Mouse (Mus musculus) erythroblast, embryonic 14.5 days (primary cell): ENCODE data around the gene Mmp15. TPM values are rescaled to one million over a fixed set of nuclear protein-coding genes. Genes with fewer than 3 reads are reported as not detected.
A peak's percentile ranks its signal among the peaks of the same experiment; 100 is the strongest.

Experiments used
- H3K27me3 ChIP-seq: 2 replicates; pipeline ENCODE4 v1.6.1; 2012; ENCODE audit warnings: inconsistent platforms; ENCODE audit not compliant: control insufficient read depth
- H3K36me3 ChIP-seq: 2 replicates; pipeline ENCODE4 v1.6.1; 2012; ENCODE audit warnings: mild to moderate bottlenecking, inconsistent platforms; ENCODE audit not compliant: control insufficient read depth
- H3K4me1 ChIP-seq: 2 replicates; pipeline ENCODE4 v1.6.1; 2012; ENCODE audit warnings: inconsistent platforms; ENCODE audit not compliant: control insufficient read depth
- H3K4me3 ChIP-seq: replicated peaks from 2 replicates; pipeline ENCODE3; 2012; ENCODE audit warnings: moderate library complexity, mild to moderate bottlenecking, inconsistent platforms
- H3K9me3 ChIP-seq: 2 replicates; pipeline ENCODE4 v1.6.1; 2012; ENCODE audit warnings: low read length, inconsistent platforms, mixed read lengths; ENCODE audit not compliant: control insufficient read depth
- GATA1 ChIP-seq: IDR thresholded peaks from 2 replicates; pipeline ENCODE4 v1.6.1; 2012; ENCODE audit warnings: low read length, inconsistent platforms, mixed read lengths
- TAL1 ChIP-seq: IDR thresholded peaks from 3 replicates; pipeline ENCODE4 v1.6.1; 2012; ENCODE audit warnings: low read length, inconsistent platforms, mixed read lengths
- polyA plus RNA-seq: library from polyadenylated mRNA; stranded (reverse); fragments of >175 nt; gene quantifications from 2 replicates; pipeline ENCODE4 v1.2.3, GENCODE M21; 2012

The Mmp15 gene
- polyA plus RNA-seq = 0.01 and 0.02 TPM in 2 replicates

DNA sequence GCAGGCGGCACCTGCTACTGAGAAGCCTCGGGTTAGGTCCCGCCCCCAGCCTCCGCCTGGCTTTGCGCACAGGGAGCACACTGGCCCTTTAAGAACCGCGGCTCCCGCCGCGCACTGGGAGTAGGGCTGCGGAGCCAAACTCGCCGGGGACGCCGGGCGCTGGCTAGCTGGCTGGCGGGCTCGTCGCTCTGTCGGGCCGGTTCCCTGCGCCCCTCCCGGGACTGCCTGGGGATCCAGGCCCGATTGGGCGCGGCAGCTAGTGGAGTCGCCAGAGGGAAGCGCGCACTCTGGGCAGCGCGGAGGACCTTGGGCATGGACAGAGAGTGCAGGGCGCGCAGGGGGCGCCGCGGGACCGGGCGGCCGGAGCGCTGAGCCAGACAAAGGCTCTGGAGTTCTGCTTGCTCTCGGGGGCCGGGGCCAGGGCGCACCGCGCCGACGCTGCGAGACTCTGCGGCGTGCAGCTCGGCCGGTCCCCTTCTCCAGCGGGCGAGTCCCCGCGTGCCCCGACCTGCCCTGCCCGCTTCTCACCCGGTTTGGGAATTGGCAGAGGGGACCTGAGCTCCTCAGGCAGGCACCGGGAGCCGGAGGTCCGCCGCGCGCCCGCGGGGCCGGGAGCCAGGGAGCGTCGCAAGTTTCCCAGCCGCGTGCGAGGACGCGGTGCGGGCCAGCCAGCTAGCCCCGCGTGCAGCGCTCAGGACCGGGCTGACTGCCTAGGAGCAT is at the start of gene Mmp15:
TSS of gene Mmp15 (plus strand) at position 118 of the 720 bp plus-strand sequence.
- Histone ChIP-seq H3K4me1 (no peaks in the 10 kb centered on the region), H3K36me3 (no peaks in the 10 kb centered on the region), H3K9me3 (no peaks in the 10 kb centered on the region; the same call in 1 of the 2 replicates), H3K27me3 (peaks cover 57% of the 10 kb centered on the region), H3K4me3 (peak within 1 kb of the TSS; percentile 41)
- no peak for TF ChIP-seq GATA1
- TF ChIP-seq TAL1 = no peak

DNA sequence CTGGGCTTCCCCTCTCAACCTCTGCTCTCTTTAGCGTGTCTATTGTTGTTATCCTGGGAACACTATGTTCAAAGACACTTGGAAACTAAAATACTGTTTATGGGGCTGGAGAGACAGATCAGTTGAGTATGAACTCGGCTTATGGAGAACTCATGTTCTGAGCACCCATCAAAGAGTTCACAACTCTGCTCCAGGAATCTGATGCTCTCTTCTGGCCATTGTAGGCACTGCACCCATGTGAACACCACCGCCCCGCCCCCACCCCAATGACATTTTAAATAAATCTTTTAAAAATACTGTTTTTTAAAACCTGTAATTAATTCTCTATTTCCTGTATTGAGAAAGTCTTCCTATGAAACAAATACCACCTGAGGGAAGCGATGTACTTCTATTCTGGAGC is 49.7 kb upstream of the Mmp15 start:
- H3K36me3 ChIP-seq = no peaks in the 10 kb centered on the region
- no peaks in the 10 kb centered on the region for H3K9me3 ChIP-seq
- TF ChIP-seq TAL1 = no peak
- no peak for TF ChIP-seq GATA1
- no peaks in the 10 kb centered on the region for H3K4me1 ChIP-seq
- H3K27me3 ChIP-seq = no peaks in the 10 kb centered on the region
- no peak overlapping the region for H3K4me3 ChIP-seq

DNA sequence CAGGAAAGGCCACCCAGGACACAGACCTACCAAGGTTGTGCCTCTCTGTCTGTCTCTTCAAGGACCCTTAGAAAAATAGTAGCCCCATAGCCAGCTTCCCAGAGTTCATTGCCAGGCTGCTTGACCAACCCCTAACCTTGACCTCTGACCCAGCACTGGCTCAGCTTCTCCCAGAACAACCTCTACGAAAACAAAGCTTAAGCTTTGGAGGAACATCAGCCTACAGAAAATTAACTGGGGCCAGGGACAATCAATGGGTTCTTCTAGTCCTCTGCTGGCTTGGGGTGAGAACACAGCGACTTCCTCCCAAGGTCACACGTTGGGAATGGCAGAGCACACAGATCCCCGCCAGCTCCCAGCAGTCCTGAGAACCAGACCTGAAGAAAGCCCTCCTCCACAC is 46.5 kb upstream of the Mmp15 start:
- H3K9me3 ChIP-seq = no peaks in the 10 kb centered on the region
- H3K36me3 ChIP-seq = no peaks in the 10 kb centered on the region
- TF ChIP-seq TAL1 (no peak), GATA1 (no peak)
- H3K27me3 ChIP-seq = no peaks in the 10 kb centered on the region
- no peaks in the 10 kb centered on the region for H3K4me1 ChIP-seq
- H3K4me3 ChIP-seq = no peak overlapping the region

DNA sequence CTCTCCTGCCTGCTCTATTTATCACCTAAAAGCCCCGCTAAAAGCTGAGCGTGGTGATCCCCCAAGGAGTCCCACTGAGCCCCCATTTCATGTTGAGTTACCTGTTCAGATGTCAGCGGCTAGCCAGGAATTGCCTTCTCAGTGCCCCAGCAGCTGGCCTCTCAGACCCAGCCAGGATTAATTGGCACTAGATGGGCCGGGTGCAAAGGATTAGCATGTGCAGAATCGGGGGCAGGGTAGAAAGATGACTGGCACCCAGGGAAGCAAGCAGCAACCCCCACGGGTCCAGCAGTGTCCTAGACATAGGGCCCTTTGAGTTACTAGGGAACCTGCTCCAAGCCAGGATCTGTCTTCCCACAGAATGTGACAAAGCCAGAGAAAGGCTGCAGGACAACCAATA is 45.6 kb upstream of the Mmp15 start, which contains the start of gene Cngb1:
TSS of gene Cngb1 (minus strand) at position 155 of the 400 bp plus-strand sequence.
- H3K27me3 ChIP-seq = no peaks in the 10 kb centered on the region
- TF ChIP-seq TAL1 = no peak
- TF ChIP-seq GATA1 = no peak
- no peaks in the 10 kb centered on the region for H3K9me3 ChIP-seq
- no peak within 1 kb of the TSS for H3K4me3 ChIP-seq
- no peaks in the 10 kb centered on the region for H3K36me3 ChIP-seq
- H3K4me1 ChIP-seq = no peaks in the 10 kb centered on the region

DNA sequence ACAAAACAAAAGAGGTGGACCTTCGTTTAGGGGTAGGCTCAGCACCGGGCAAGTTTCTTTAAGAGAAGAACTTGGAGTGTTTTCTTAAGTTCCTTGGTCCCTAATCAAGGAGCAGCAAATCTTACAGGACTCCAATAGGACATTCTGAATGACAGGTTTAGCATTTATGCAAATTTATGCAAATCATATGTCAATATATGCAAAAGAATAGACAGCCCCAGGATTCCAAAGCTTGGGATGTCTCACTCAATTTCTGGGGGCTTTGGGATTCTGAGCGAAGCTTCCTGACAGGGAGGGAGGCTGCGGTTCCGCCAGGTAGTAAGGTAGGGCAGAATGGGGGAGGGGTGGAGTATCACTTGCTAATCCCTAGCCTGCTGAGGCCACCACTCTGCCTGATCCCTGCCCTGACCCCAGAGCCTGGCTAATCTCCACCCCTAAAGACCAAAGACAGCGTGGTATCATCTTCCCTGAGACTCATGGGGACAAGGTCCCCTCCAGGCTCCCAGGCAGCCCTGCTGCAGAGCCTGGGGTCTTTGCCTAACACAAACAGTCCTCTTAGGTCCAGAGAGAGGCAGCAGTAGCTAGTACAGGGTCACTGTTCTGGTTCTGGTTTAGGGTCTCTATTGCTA is 41.6 kb upstream of the Mmp15 start, which contains the start of gene Tepp:
TSS of gene Tepp (plus strand) at position 225 of the 629 bp plus-strand sequence.
- Histone ChIP-seq H3K9me3 (no peaks in the 10 kb centered on the region), H3K36me3 (no peaks in the 10 kb centered on the region), H3K4me3 (no peak within 1 kb of the TSS), H3K4me1 (no peaks in the 10 kb centered on the region), H3K27me3 (0 out of 2 replicates have a peak, but pooled peaks cover 2% of the 10 kb centered on the region)
- TF ChIP-seq GATA1 (no peak), TAL1 (no peak)

DNA sequence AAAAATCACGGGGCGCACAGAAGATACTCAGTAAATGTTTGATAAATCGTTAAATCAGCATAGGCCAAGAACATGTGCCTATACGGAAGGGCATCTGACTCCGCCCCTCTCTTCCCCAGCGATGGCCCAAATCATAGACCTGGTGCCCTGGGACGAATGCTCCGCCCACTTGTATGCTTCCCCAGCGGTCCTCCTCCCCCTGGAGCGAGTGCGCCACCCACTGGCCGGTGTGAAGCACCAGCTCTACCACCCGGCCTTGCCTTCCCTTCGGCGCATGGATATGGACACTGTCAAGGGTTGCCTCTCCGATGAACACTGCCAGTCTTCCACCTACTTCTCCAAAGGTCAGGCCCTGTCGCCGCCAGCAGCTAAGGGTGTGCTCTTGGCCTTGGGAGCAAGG is 39.2 kb upstream of the Mmp15 start:
- H3K4me3 ChIP-seq = no peak overlapping the region
- 0 out of 2 replicates have a peak, but pooled peaks cover 2% of the 10 kb centered on the region for H3K27me3 ChIP-seq
- H3K9me3 ChIP-seq = no peaks in the 10 kb centered on the region
- no peaks in the 10 kb centered on the region for H3K36me3 ChIP-seq
- no peak for TF ChIP-seq TAL1
- no peak for TF ChIP-seq GATA1
- no peaks in the 10 kb centered on the region for H3K4me1 ChIP-seq

DNA sequence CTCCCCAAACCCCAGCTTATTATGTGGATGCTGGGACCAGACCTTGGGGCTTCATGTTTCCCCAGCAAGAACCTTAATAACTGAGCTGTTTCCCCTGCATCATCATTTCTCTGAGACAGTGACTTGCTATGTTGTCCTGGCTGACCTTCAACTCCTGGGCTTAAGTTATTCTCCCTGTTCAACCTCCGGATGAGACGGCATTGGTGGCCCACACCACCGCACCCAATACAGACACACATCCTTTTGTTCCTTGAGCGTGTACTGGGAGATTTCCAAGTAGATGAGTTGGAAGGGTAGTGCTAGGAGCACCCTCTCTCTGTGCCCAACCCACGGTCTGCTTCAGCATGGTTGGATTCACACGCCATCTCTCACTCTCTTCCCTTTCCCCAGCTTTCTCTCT is 38.2 kb upstream of the Mmp15 start:
- Histone ChIP-seq H3K9me3 (peaks cover 3% of the 10 kb centered on the region; the same call in 1 of the 2 replicates), H3K4me1 (no peaks in the 10 kb centered on the region), H3K27me3 (peaks cover 6% of the 10 kb centered on the region), H3K4me3 (no peak overlapping the region), H3K36me3 (no peaks in the 10 kb centered on the region)
- TF ChIP-seq TAL1 (no peak), GATA1 (no peak)

DNA sequence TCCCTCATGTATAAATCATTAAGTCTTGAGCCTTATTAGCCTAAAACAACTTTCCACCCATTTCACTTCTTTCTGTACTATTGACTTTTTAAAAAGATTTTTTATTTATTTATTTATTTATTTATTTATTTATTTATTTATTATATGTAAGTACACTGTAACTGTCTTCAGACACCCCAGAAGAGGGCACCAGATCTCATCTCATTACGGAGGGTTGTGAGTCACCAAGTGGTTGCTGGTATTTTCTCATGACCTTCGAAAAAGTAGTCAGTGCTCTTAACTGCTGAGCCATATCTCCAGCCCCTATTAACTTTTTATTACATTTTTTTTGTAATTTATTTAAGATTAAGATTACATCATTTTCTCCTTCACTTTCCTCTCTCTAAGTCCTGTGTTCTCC is 37.4 kb upstream of the Mmp15 start:
- H3K4me3 ChIP-seq = no peak overlapping the region
- no peak for TF ChIP-seq TAL1
- TF ChIP-seq GATA1 = no peak
- H3K4me1 ChIP-seq = no peaks in the 10 kb centered on the region
- no peaks in the 10 kb centered on the region for H3K36me3 ChIP-seq
- peaks cover 9% of the 10 kb centered on the region for H3K27me3 ChIP-seq
- H3K9me3 ChIP-seq = peaks cover 3% of the 10 kb centered on the region; the same call in 1 of the 2 replicates

DNA sequence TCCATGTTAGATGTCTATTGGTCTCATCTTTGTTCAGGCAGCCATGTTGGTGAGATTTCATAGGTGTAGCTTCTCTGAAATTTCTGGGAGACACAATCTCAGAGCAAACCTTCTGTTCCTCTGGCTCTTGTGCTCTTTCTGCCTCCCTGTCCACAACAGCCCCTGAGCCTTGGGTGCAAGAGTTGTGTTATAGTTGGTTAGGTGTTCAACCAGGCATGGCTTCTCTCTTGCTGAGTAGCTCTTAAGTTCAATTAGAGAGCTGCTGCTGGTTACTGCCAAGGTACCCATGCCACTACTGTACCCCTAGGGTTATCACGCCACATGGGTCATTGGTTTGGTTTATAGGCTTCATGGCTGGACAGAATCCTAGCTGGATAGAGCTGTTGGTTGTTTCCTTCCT is 36.7 kb upstream of the Mmp15 start:
- Histone ChIP-seq H3K36me3 (no peaks in the 10 kb centered on the region), H3K9me3 (peaks cover 3% of the 10 kb centered on the region; the same call in 1 of the 2 replicates), H3K27me3 (peaks cover 16% of the 10 kb centered on the region), H3K4me3 (no peak overlapping the region), H3K4me1 (peaks cover 1% of the 10 kb centered on the region)
- TF ChIP-seq GATA1 (no peak), TAL1 (no peak)
